Mouse (Mus musculus) small intestine, adult 2 months (tissue): ENCODE measurements at regions not wholly inside any gene's neighbourhood (a gene's known extent, or its start where the extent isn't known, plus 50 kb on each side); places are given as distances from the start of the nearest gene placed in this dataset.

Experiments
- CTCF ChIP-seq: fragments of 200-500 bp; IDR thresholded peaks from 2 replicates; pipeline ENCODE4 v1.5.1; 2012; ENCODE audit warnings: low read depth, mild to moderate bottlenecking, control low read depth, inconsistent platforms, low read length, moderate library complexity, mixed read lengths; ENCODE audit not compliant: insufficient replicate concordance, insufficient read length; ENCODE audit errors: extremely low read depth
- POLR2A ChIP-seq: fragments of 200-500 bp; IDR thresholded peaks from 2 replicates; pipeline ENCODE4 v1.6.1; 2012; ENCODE audit warnings: low read depth, mild to moderate bottlenecking, control low read depth, inconsistent platforms, low read length, moderate library complexity

DNA sequence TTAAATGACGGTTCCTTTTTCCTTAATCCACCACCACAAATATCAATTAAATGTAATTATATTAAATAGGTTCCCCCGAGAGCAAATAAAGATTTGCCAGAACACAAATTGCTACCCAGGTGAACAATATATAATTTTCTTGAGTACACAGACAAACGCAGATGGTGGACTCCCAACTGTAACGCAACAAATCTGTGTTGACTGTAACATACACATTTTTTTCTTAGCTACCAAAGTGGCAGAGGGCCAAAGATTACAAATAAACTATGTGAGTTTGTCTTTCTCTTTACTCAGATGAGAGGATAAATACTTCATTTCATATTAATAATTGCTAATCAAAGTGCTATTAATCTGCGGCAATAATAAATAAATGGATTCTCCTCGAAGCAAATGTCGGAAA, 228.4 kb upstream of the Sfrp2 start:
- TF ChIP-seq CTCF = no peak
- no peak for TF ChIP-seq POLR2A
